Mouse (Mus musculus) forebrain, embryonic 11.5 days (tissue): Measurements from ENCODE around the gene Gm20897. TPM values are rescaled to one million over a fixed set of nuclear protein-coding genes. Genes with fewer than 3 reads are reported as not detected.
"Not testable (repeated sequence)": the region's sequence is repeated elsewhere in the genome, so short reads cannot be mapped to it uniquely, and the experiment has no call there.

Experiments
- ATAC-seq: fragments of 200-750 bp; cut with Nextera tagmentation; replicated peaks from 2 replicates; pipeline ENCODE4 v1.8.0; 2017; ENCODE audit warnings: moderate TSS enrichment; ENCODE audit not compliant: low FRiP score
- DNase-seq: peaks from one replicate; pipeline ENCODE4 v3.0.0-alpha.2; 2017; ENCODE audit warnings: low spot score
- H3K27ac ChIP-seq: fragments of 300-500 bp; sonication (generic); 2 replicates; pipeline ENCODE4 v1.5.1; 2014; ENCODE audit warnings: low read depth, low read length
- H3K27me3 ChIP-seq: fragments of 300-500 bp; sonication (generic); 2 replicates; pipeline ENCODE4 v1.6.1; 2014; ENCODE audit warnings: mild to moderate bottlenecking, low read length, mixed read lengths; ENCODE audit not compliant: control insufficient read depth, insufficient read depth
- H3K36me3 ChIP-seq: fragments of 300-500 bp; sonication (generic); 2 replicates; pipeline ENCODE4 v1.6.1; 2014; ENCODE audit warnings: mild to moderate bottlenecking, low read length, moderate library complexity, mixed read lengths; ENCODE audit not compliant: control insufficient read depth, insufficient read depth
- H3K4me1 ChIP-seq: fragments of 300-500 bp; sonication (generic); replicated peaks from 2 replicates; pipeline ENCODE4 v1.6.1; 2014; ENCODE audit warnings: low read length, mixed read lengths; ENCODE audit not compliant: control insufficient read depth, insufficient read depth
- H3K4me2 ChIP-seq: fragments of 300-500 bp; sonication (generic); 2 replicates; pipeline ENCODE4 v1.6.1; 2014; ENCODE audit warnings: low read depth, mild to moderate bottlenecking, low read length, moderate library complexity, mixed read lengths; ENCODE audit not compliant: severe bottlenecking
- H3K4me3 ChIP-seq: fragments of 300-500 bp; sonication (generic); 2 replicates; pipeline ENCODE4 v1.5.1; 2014; ENCODE audit warnings: low read depth, low read length
- H3K9ac ChIP-seq: fragments of 300-500 bp; sonication (generic); 2 replicates; pipeline ENCODE4 v1.6.1; 2014; ENCODE audit warnings: low read length
- H3K9me3 ChIP-seq: fragments of 300-500 bp; sonication (generic); 2 replicates; pipeline ENCODE4 v1.6.1; 2016; ENCODE audit warnings: low read length, mixed read lengths; ENCODE audit not compliant: control insufficient read depth
- WGBS: fragments of 180-500 bp; shearing (Covaris S2); extraction: QIAGEN DNeasy Blood & Tissue Kit; methylation state at CpG from one replicate; pipeline ENCODE4 v1.1.7; 2014; 5-methylcytosine and 5-hydroxymethylcytosine counted together
- polyA plus RNA-seq: library from polyadenylated mRNA; unstranded; fragments of >200 nt; fragmentation: Nextera tagmentation; extraction: Ambion mirVana; gene quantifications from 2 replicates; pipeline ENCODE4 v1.2.1, GENCODE M21; 2014

Gene Gm20897
- not detected in 2 replicates for polyA plus RNA-seq

GRCm38 (mm10) chrY:38502138-38502537 is at the start of gene Gm20897:
Gene Gm20897, minus strand, starts transcription at chrY:38502238.
- not testable (repeated sequence) for H3K27me3 ChIP-seq, H3K4me1 ChIP-seq, ATAC-seq, H3K9ac ChIP-seq, H3K36me3 ChIP-seq, H3K4me3 ChIP-seq, H3K9me3 ChIP-seq, H3K4me2 ChIP-seq, H3K27ac ChIP-seq, DNase-seq
- WGBS: 78% methylated on average over 4 of the region's 6 CpGs

Other genes with a start within 250 kb of the Gm20897 start
- not detected in 2 replicates for gene Gm21732, start 73.5 kb upstream of the Gm20897 start, polyA plus RNA-seq